Mouse (Mus musculus): ENCODE results near the gene Cep104. TPM values are rescaled to one million over a fixed set of nuclear protein-coding genes. Genes with fewer than 3 reads are reported as not detected.

The Cep104 gene
- total RNA-seq (2021): 10 to 100 TPM; 15.7 to 15.9 TPM
- long read RNA-seq, experiment 1, full-length matches to known transcripts: 20 of 27 reads
- long read RNA-seq, experiment 1, partial matches to known transcripts: 2 of 27 reads
- long read RNA-seq, experiment 1, other reads (novel, unspliced or antisense): 5 of 27 reads
- long read RNA-seq, experiment 2, full-length matches to known transcripts: 22 of 32 reads
- long read RNA-seq, experiment 2, partial matches to known transcripts: 2 of 32 reads
- long read RNA-seq, experiment 2, other reads (novel, unspliced or antisense): 8 of 32 reads

DNA sequence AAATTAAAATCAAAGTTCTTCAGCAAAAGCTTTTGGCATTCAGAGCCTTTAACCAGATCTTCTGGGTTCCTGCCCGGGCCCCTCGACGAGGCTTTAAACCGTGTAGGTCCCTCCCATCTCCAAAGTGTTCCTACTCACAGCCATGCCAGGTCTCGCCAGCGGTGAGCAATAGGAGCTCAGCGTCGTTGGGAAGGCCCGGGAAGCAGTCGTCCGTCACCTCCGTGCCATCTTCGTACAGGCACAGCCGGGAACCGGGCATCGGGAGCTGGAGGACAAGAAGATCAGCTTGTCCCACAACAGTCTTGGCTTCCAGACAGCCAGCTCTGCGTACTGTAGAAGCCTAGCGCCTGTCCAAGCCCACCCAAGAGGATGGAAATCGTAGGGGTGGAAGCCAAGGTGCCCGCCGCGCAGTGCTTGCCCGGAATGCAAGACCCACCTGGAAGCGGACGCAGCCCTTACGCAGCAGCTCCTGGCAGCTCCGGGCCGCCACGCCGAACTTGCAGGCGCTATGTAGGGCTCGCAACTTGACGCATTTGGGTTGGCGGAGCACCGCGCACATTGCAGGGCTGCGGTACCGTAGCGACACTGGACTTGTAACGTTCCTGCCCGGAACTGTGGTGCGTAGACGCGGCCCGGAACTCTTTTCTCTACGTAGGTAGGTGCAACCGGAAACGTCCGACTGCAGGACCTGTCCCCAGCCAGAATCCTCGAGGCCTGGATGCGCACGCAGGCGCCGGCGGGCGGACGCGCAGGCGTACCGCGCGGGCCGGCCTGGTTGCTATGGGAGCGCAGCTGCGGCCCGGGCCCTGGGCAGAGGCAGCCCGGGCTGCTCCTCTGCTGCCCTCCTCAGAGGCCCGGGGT, at the start of gene Cep104, which contains the start of gene Dffb:
Gene Cep104, plus strand, starts transcription at position 764 of the 861 bp plus-strand sequence.
Gene Dffb, minus strand, starts transcription at position 696 of the 861 bp plus-strand sequence.
- peak; percentile 91 to 96 for DNase-seq (ENCODE audit: low spot score in 2 of 2)

DNA sequence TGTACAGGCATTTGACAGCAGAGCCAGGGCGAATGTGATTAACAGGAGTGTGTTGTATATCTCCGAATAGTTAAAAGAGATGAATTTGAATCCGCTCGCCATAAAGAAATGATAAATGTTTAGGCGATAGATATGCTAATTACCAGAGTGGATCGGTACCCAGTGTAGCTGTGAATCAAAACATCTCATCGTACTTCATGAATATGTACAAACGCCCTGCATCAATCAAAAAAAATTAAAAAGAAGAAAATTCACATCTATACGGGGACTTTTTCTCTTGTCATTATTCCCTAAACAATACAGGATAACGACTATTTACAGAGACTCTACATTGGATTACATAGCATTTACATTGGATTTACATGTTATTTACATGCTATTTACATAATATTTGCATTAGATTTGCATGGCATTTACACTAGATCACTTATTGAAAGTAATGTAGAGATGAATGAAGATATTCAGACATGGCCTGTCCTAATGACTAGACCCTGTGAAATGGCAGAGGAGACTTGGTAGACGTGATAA, 46.2 kb upstream of the Cep104 start:
- DNase-seq (ENCODE audit: low spot score in 2 of 2): no peak

GRCm38 (mm10) chr4:153929425-153929824, 45.6 kb upstream of the Cep104 start:
- DNase-seq (ENCODE audit: low spot score in 2 of 2): no peak

GRCm38 (mm10) chr4:153929921-153930320, 45.1 kb upstream of the Cep104 start:
- DNase-seq (ENCODE audit: low spot score in 2 of 2): no peak

DNA sequence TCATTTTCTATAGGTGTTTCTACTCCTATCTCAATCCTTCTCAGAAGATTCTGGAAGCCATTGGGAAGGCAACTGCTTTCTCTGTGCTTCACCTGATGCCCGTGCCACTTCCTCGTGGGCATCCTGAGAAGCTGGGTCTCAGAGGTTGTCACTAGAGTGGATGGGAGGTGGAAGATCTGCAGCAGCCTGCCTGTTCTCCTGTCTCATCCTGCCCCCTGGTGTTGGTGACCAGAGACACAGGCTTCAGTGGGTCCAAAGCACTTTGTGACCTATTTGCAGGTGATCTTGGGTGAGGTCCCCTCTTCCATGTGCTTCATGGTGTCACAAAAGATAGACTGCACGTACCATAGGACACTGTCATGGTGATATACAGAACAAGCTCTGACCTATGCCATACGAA, 31.8 kb upstream of the Cep104 start:
- no peak for DNase-seq (ENCODE audit: low spot score in 2 of 2)

GRCm38 (mm10) chr4:153944261-153944660, 30.7 kb upstream of the Cep104 start:
- no peak for DNase-seq (ENCODE audit: low spot score in 2 of 2)

- no peak for DNase-seq (ENCODE audit: low spot score in 2 of 2)
These were observed 29.3 kb upstream of the Cep104 start for GRCm38 (mm10) chr4:153945741-153946140.

- DNase-seq (ENCODE audit: low spot score in 2 of 2): no peak
These were observed 24.6 kb upstream of the Cep104 start for GRCm38 (mm10) chr4:153950372-153950771.

- no peak for DNase-seq (ENCODE audit: low spot score in 2 of 2)
These were observed 23.8 kb upstream of the Cep104 start for GRCm38 (mm10) chr4:153951150-153951549.

- DNase-seq (ENCODE audit: low spot score in 2 of 2): no peak
These were observed 23.3 kb upstream of the Cep104 start for GRCm38 (mm10) chr4:153951692-153952091.

GRCm38 (mm10) chr4:153955651-153956050, 19.3 kb upstream of the Cep104 start:
- DNase-seq (ENCODE audit: low spot score in 2 of 2): no peak

DNA sequence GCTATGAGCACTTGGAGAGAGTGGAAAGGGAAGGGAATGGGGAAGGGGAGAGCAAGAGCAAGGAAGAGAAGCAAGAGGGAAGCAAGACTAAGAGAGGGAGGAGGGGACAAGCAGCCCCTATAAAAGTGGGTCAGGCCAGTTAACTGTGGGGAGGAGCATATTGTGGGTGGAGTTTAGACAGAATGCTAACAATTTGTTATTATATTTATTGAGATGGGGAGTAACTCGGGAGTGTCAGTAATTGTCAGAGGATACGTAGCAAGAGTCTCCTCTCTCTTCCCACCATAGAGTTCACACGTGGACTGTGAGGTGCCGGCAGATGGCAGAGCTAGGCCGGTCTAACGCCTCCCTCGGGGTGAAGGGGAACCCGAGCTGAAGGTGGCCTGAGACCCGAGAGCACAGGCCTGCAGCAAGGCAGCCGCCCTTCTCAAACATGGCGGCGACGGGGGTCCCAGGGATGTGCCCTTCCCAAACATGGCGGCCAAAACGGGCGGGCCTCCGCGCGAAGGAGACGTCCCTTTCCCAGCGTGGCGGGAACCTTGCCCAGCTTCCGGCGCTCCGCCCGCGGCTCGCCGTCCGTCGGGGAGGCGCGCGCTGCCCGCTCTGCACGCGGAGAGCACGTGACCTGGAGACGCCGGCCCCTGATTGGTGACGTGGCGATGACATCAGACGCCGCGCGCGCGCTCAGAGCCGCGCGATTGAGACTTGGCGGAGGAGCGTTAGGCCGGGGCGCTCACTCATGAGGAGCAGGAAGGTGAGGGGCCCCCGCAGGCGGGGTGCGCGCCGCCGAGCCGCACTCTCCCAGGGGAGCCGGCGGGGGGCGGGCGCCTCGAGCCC, 18.2 kb upstream of the Cep104 start, which contains the start of gene A430005L14Rik:
Gene A430005L14Rik, plus strand, starts transcription at position 669 of the 837 bp plus-strand sequence.
- peak; percentile 94 to 97 for DNase-seq (ENCODE audit: low spot score in 2 of 2)

- no peak for DNase-seq (ENCODE audit: low spot score in 2 of 2)
These were observed 17.3 kb upstream of the Cep104 start for GRCm38 (mm10) chr4:153957444-153958250.

- DNase-seq (ENCODE audit: low spot score in 2 of 2): no peak
These were observed 12.4 kb upstream of the Cep104 start for GRCm38 (mm10) chr4:153962631-153963030.

GRCm38 (mm10) chr4:153966651-153967050, 8.3 kb upstream of the Cep104 start:
- DNase-seq (ENCODE audit: low spot score in 2 of 2): no peak

GRCm38 (mm10) chr4:153967556-153967955, 7.4 kb upstream of the Cep104 start:
- DNase-seq (ENCODE audit: low spot score in 2 of 2): no peak

- no peak for DNase-seq (ENCODE audit: low spot score in 2 of 2)
These were observed 6.9 kb upstream of the Cep104 start for GRCm38 (mm10) chr4:153968063-153968462.

DNA sequence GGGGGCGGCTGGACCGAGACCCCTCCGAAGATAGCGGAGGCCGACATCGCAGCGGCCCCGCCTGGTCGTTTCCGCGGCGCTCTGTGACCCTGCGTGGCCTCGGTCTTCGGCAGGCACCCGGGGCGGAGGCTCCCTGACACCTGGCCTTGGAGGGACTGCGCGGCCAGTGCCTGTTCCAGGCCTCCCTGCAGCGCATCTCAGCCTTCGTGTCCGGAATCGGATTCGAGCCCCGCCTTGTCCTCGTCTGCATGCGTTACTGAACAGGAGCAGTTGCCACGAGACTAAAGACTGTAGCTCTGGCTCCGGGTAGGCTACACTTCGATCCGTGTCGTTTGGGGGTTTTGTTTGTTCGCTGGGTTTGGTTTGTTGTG, 283 bp downstream of the Cep104 start:
- DNase-seq (ENCODE audit: low spot score in 2 of 2): no peak

GRCm38 (mm10) chr4:153975768-153976167, 774 bp downstream of the Cep104 start:
- no peak for DNase-seq (ENCODE audit: low spot score in 2 of 2)

GRCm38 (mm10) chr4:153979243-153979642, 4.2 kb downstream of the Cep104 start:
- no peak for DNase-seq (ENCODE audit: low spot score in 2 of 2)
